13 mouse cellular contexts compared by ENCODE assay signal in the genomic region with DNA sequence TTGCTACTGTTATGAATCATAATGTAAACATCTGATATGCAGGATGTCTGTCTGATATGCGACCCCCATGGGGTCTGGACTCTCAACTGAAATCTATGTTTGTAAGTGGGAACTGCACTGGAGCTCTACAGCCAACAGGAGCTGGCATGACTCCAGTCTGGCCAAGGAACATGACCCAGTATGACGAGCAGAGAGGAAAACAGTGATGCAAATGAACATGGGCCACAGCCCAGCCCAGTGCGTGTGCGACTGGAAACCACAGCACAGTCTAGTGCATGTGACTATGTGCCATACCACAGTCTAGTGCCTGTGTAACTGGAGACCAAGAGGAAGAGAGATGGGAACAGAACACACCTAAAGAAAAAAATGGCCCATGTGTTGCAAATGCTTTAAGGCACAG.
A peak's percentile ranks its signal among the peaks of the same experiment; 100 is the strongest.
DNase-seq lines count a peak whose midpoint lies in the region; ATAC-seq lines count a peak whose summit lies in the region.
"Had no signal": no experiment of that assay in that cellular context is flagged by ENCODE, and none has a peak within 500 bp of the region (broad histone marks: within the 10 kb centered on the region; RNA-seq: fewer than 3 reads in every experiment).

No protein-coding gene starts in this region.

- no peak for ATAC-seq in cerebellum, adult (ENCODE audit: insufficient number of reproducible peaks, low FRiP score, low TSS enrichment)
- ATAC-seq in frontal cortex, adult (ENCODE audit: low TSS enrichment): no peak
- ATAC-seq: midbrain, embryonic 16.5 days had no signal

- DNase-seq in cerebellum, postnatal 14 days: peak; percentile 52 to 53
- peak; percentile 27 for DNase-seq in kidney, postnatal 10 days
- DNase-seq in kidney, postnatal 4 days: no peak
- peak; percentile 79 for DNase-seq in 416B (ENCODE audit: low read depth)
- peak; percentile 54 for DNase-seq in fibroblast of lung, adult 2 months (ENCODE audit: low read depth)
- DNase-seq in frontal cortex, postnatal 36 days (ENCODE audit: low spot score in 2 of 2): no peak
- DNase-seq: cerebellum, adult 8-10 months; kidney, postnatal 14 days; liver; thymus, postnatal 4 days had no signal

Comparison
In these comparisons a context has a peak if more than half of its experiments do, and no peak if none do; other contexts are left out.
1. DNase-seq: peak in cerebellum, postnatal 14 days (2 of 2), kidney, postnatal 10 days (single experiment), 416B (single experiment) and fibroblast of lung, adult 2 months (single experiment); none in kidney, postnatal 4 days (0 of 2) and frontal cortex, postnatal 36 days (0 of 2).